Comparison of ENCODE assay signal across 25 mouse cellular contexts in genomic region chr16:94379386-94379785, GRCm38 (mm10). TPM values are rescaled to one million over a fixed set of nuclear protein-coding genes. Genes with fewer than 3 reads are reported as not detected.
DNase-seq lines count a peak whose midpoint lies in the region; TF ChIP-seq lines count a peak whose summit lies in the region.
"Had no signal": no experiment of that assay in that cellular context is flagged by ENCODE, and none has a peak within 500 bp of the region (broad histone marks: within the 10 kb centered on the region; RNA-seq: fewer than 3 reads in every experiment).

No protein-coding gene starts in this region.

- H3K36me3 ChIP-seq in myocyte (ENCODE audit: control insufficient read depth, insufficient read depth): no peaks in the 10 kb centered on the region
- H3K36me3 ChIP-seq: embryonic facial prominence, embryonic 10.5 days; embryonic facial prominence, embryonic 13.5 days; forebrain, embryonic 12.5 days; heart, embryonic 12.5 days had no signal

- H3K4me2 ChIP-seq in myocyte (ENCODE audit: low read depth): peak overlapping the region; percentile 86
- H3K4me2 ChIP-seq: embryonic facial prominence, embryonic 13.5 days; forebrain, embryonic 12.5 days; heart, embryonic 12.5 days; hindbrain, embryonic 14.5 days had no signal

- TF ChIP-seq POLR2A in myocyte (IDR thresholded peaks at IDR 0.05; ENCODE audit: insufficient read length, low read depth): no peak

- peaks cover 98% of the 10 kb centered on the region for H3K79me2 ChIP-seq in myocyte (ENCODE audit: control insufficient read depth, insufficient read depth)

- no peak overlapping the region for H3ac ChIP-seq in myocyte (ENCODE audit: control insufficient read depth, insufficient read length)

- DNase-seq in 3134 (ENCODE audit: extremely low read depth, insufficient read length, low spot score): peak; percentile 13
- DNase-seq in 3T3-L1 (ENCODE audit: low read depth, low spot score): peak; percentile 87
- peak; percentile 66 for DNase-seq in NIH3T3 (ENCODE audit: low read depth)
- no peak for DNase-seq in spleen, postnatal 4 days (ENCODE audit: low spot score in 2 of 2)
- DNase-seq in embryo, embryonic 10 days (ENCODE audit: low spot score): no peak
- DNase-seq: adrenal gland, postnatal 10 days; adrenal gland, postnatal 36 days; cerebellum, adult 18-20 months; cerebellum, adult 9-10 months; cerebellum, postnatal 14 days; embryo, embryonic 11 days; forebrain, postnatal 0 days; gastrocnemius, adult 2 months; gastrocnemius, postnatal 14 days; heart, adult 18-20 months; heart, postnatal 14 days; heart, postnatal 4 days; kidney, adult 2 months had no signal

- H3K27me3 ChIP-seq in myocyte (ENCODE audit: control insufficient read depth, insufficient read depth, insufficient read length): no peaks in the 10 kb centered on the region
- H3K27me3 ChIP-seq: embryonic facial prominence, embryonic 13.5 days; forebrain, embryonic 12.5 days; heart, embryonic 12.5 days; Patski had no signal

- H3K4me3 ChIP-seq in myocyte: no peak overlapping the region
- H3K4me3 ChIP-seq: embryonic facial prominence, embryonic 10.5 days; embryonic facial prominence, embryonic 13.5 days; forebrain, embryonic 12.5 days; gastrocnemius, adult 2 months; heart, embryonic 12.5 days had no signal

TF ChIP-seq in myocyte, 11 proteins besides CTCF, POLR2A, EP300 and RAD21:
- TF ChIP-seq MYOG (IDR thresholded peaks at IDR 0.05; ENCODE audit: control insufficient read depth in 1 of 3, insufficient read depth in 1 of 3, insufficient read length in 2 of 3, low read depth in 2 of 3) (no peak), TCF3 (IDR thresholded peaks at IDR 0.05; ENCODE audit: insufficient read length, low read depth) (no peak), USF1 (IDR thresholded peaks at IDR 0.05; ENCODE audit: low read depth) (no peak), E2F4 (IDR thresholded peaks at IDR 0.05; ENCODE audit: insufficient read depth) (no peak), REST (IDR thresholded peaks at IDR 0.05; ENCODE audit: insufficient read depth, insufficient read length) (no peak), MAX (IDR thresholded peaks at IDR 0.05; ENCODE audit: low read depth) (no peak), TCF12 (IDR thresholded peaks at IDR 0.05; ENCODE audit: insufficient read depth, poor library complexity, severe bottlenecking) (no peak)
TF ChIP-seq in myocyte: peak in this region for 0.

RNA-seq across cellular contexts. Expression of gene Pigp, which starts 7.7 kb away (rescaled TPM):
- 63.2 TPM for polyA plus RNA-seq in myocyte (2012; fragmentation: generic; extraction: Trizol)

RNA-seq across cellular contexts. Expression of gene Ttc3, which starts 9.0 kb away (rescaled TPM):
- polyA plus RNA-seq in myocyte (2012; fragmentation: generic; extraction: Trizol): 25.0 TPM

RNA-seq across cellular contexts. Expression of gene Ripply3, which starts 51.2 kb away (rescaled TPM):
- polyA plus RNA-seq in myocyte (2012; fragmentation: generic; extraction: Trizol): 0.08 TPM
- polyA plus RNA-seq: Patski had no signal

Comparison
In these comparisons a context has a peak if more than half of its experiments do, and no peak if none do; other contexts are left out.
1. DNase-seq: peak in 3134 (single experiment), 3T3-L1 (single experiment) and NIH3T3 (single experiment); none in spleen, postnatal 4 days (0 of 2) and embryo, embryonic 10 days (single experiment).